Mouse (Mus musculus) activated CD4-positive, CD25-positive, alpha-beta regulatory T cell (primary cell): ENCODE measurements around the gene Grin3b. TPM values are rescaled to one million over a fixed set of nuclear protein-coding genes. Genes with fewer than 3 reads are reported as not detected.

Experiments used
- polyA plus RNA-seq, 2 experiments: library from polyadenylated mRNA; unstranded; fragments of 100-300 nt; shearing (Covaris generic); gene quantifications; one replicate each; pipeline ENCODE4 v1.2.1; 2017

Grin3b gene
- under 1 TPM; 0.13 to 0.28 TPM for polyA plus RNA-seq

DNA sequence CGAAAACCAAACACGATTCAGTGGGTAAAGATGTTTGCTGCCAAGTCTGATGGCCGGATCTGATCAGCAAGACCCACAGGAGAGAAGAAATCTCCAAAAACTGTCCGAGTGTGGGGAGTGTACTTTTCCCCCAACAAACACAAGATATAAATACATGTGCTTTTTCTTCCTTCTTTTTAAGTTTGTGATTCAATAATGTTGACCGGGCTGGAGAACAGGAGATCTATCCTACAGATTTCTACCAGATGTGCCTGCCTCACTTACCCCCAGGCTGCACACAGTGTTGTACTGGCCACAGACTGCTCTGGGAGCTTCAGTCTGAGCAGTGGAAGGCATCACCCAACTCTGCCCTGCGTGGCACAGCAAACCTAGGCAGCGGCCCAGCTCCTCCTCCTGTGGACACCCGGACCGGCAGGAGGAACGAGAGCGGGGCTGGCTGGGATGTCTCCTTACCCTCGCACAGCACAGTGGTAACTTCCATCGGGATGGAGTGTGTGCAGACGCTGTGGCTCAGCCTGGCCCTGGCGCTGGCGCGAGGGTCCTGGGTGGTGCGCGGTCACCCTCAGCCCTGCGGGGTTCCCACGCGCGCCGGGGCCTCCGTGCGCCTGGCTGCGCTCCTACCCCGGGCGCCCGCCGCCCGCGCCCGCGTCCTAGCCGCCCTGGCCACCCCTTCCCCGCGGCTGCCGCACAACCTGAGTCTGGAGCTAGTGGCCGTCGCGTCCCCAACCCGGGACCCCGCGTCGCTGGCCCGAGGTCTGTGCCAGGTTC, at the start of gene Grin3b:
Grin3b (plus strand) TSS at position 301 of the 768 bp plus-strand sequence.

DNA sequence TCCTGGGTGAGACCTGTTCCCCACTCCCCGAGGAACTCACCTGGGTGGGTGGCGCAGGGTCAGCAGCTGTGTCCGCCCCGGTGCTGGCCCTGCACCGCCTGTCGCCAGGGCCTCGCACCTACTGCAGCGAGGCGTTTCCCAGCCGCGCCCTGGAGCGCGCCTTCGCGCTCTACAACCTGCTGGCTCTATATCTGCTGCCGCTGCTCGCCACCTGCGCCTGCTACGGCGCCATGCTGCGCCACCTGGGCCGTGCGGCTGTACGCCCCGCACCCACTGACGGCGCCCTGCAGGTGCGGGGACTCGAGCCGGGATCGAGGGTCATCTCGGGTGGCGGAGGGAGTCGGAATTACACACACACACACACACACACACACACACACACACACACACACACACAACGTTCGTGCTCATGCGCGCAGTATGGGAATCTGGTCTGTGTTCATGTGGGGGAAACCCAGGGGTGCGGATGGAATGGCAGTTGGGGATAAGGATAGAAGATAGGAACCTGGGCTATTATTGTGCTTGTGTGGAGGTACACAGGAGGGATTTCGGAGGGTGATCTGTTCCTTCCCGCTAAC, 49.5 kb upstream of the Grin3b start, which contains the start of gene R3hdm4:
R3hdm4 (minus strand) TSS at position 251 of the 578 bp plus-strand sequence.

DNA sequence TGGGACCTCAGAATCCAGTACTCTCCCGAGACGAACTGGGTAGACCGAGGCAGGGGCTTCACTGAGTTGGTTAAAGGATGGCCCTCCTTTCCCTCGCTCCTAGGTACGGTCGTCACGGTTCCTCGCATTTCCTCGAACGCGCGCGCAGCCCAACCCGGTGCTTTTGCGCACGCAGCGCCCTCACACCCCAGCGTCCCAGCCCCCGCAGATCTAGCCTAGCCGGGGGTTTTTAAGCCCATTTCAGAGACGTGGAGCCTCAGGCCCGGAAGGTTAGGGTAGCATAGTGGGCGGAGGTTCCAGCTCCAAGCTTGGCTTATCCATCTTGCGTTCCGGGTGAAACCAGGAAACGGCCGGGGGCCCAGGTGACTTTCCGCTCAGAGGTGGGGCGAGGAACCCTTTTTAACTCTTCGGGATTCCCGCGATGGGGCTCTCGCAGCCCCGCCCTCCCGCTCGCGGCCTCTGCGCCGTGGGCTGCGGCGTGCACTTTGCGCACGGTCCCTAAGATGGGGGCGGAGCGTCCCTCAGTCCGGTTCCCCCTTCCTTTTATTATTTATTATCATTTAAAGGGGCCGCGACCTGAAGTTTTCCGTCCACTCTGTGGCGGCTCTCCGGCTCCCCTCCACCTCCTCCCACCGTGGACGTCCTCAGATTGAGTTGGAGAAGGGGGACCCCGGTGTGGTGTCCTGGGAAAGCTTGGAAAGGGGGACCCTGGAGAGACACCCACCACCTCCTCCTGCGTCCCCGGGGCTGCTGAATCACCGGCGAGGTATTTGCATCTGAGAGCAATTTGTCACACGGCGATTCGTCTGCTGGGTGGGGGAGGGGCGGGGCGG, 43.8 kb upstream of the Grin3b start, which contains the start of gene Arid3a:
Arid3a (plus strand) TSS at position 553 of the 833 bp plus-strand sequence.

DNA sequence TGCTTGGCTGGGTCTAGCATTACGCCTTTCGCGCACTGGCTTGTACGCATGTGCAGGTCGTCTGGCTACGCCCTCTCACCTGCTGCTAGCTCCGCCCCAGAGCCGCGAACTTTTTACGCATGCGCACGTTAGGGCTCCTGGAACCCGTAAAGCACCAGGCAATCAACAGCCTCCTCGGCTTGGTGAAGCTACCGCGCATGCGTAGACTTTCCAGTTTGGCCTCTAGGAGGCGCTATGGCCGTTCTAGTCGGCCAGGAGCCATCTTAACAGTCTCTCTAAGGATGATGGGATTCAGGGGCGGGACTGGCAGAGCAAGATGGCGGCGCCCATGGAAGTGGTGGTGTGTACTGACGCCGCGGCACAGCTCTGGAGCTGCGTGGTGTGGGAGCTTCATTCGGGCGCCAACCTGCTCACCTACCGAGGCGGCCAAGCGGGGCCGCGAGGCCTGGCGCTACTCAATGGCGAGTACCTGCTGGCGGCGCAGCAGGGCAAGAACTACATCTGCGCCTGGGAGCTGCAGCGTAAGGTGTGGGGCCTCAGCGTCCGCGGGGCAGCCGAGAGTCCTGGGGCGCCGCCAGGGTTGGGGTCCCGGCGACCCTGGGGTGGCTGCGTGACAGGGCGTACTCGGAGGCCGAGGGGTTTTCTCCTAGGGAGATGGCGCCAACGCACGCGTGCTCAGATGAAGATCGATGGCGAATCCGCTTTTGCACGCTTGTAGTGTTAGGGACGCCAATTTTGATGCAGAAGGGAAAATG, 10.5 kb upstream of the Grin3b start, which contains the start of gene Wdr18:
Wdr18 (plus strand) TSS at position 306 of the 755 bp plus-strand sequence.

DNA sequence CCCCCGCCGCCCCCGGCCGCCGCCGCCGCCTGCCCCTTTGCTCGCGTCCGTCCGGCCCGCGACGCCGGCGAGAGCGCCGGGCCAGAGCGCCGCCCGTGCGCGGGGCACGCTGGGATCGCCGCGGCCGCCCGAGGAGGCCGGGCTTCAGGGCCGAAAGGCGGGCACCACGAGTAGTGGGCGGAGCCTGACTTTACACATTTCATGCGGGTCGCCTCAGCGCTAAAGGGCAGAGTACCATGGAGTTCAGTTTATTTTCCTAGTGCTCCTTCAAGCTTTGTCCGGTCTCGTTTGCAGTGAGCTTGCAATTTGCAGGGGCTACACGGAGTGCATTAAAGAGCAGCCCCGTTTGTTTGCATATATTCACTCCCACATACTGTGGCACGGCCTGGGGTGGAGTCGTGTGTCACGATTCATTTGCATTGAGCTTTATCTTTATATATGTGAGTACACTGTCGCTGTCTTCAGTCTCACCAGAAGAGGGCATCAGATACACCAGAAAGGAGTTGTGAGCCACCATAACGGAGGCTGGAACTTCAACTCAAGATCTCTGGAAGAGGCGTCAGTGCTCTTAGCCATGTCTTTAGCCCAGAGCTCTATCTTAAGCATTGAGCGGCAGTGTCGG, 13.8 kb downstream of the Grin3b start, which contains the start of gene Tmem259:
Tmem259 (minus strand) TSS at position 136 of the 622 bp plus-strand sequence.

DNA sequence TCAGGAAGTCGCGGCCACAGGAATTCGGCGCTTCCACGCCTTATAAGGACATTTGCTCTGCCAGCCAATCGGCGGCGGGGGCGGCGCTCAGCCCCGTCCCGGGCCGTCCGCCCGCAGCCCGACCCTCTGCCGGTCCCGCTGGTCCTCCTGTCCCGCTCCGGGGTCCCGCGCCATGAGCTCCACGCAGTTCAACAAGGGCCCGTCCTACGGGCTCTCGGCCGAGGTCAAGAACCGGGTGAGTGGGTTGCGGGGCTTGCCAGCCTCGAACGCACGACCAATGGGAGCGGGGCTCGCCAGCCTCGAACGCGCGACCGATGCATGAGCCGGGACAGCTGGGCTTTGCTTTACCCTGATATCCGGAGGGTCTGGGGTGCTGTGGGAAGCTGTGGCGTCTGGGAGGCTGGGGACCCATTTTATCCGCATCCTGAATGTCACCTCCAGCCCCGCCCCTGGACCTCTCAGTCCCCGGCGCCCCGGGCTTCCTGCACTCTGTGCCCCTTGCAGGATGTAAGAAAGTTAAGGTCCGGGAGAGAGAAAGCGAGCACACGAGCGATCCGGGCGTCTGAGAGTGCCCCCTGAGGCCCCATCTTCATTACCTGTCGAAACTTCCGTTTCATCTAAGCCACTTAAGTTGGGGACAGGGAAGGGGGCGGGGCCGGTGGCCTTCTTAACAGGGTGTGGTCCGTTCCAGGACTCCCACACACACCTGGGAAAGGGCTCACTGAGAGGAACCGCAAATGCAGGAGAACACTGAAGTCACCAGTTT, 18.2 kb downstream of the Grin3b start, which contains the start of gene Cnn2:
Cnn2 (plus strand) TSS at position 79 of the 766 bp plus-strand sequence.

DNA sequence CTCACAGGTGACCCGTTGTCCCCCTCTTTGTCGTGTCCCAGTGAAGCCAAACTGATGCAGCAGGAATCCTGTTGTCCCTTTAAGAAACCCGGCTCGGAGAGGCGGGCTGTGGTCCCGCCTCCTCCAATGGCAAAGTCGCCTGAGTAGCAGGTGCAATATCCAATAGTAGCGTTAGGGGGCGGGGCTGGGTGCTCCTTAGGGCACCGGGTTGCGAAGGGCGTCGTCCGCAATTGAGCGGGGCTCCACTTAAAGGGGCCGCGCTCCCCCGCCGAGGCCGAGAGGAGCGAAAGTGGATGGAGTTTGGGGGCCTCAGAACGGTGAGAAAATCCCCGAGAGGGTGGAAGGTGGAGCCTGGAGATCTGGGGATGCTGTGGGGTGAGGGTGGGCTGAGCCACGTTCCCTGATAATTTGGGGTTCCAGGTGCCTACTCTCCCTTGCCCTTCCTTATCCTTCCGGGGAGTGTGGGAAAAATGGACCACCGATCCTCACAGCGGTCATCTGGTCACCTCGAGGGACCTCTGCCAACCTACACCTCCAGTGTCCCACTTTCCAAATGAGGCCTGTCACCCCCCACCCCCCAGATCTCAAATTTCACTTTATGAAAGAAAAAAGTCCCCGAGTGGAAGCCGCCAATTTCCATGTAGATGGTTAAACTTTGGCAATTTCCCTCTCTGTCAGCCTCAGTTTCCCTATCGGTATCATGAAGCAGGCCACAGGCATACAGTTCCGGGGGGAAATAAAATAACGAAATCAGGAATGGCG, 25.9 kb downstream of the Grin3b start, which contains the start of gene Abca7:
Abca7 (plus strand) TSS at position 223 of the 762 bp plus-strand sequence.

DNA sequence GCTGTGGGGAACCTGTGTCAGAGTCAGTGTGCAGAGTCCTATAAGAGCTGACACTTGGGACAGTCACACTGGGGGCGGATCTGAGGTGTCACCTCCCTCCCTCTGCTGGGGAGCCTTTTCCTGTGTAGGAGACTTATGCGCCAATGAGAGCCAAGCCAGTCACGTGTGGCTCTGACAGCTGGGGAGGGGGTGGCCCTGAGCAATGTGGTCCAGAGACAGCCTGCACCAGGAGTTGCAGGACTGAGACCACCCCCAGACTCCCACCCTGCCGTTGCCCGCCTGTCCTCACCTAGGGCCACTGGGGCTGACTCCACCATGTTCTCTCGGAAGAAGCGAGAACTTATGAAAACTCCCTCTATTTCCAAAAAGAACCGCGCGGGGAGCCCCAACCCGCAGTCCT, 46.0 kb downstream of the Grin3b start, which contains the start of gene Arhgap45:
Arhgap45 (plus strand) TSS at position 143 of the 400 bp plus-strand sequence.

Other genes with a start within 250 kb of the Grin3b start
- 10 to 100 TPM; 29.5 to 32.3 TPM for gene Polrmt, start 224.1 kb upstream of the Grin3b start, polyA plus RNA-seq
- under 1 TPM; 0.12 to 0.33 TPM for gene Fgf22, start 215.6 kb upstream of the Grin3b start, polyA plus RNA-seq
- 10 to 100 TPM; 47.0 to 58.4 TPM for gene Rnf126, start 203.8 kb upstream of the Grin3b start, polyA plus RNA-seq
- under 1 TPM; 0.55 to 0.81 TPM for gene Fstl3, start 193.4 kb upstream of the Grin3b start, polyA plus RNA-seq
- under 1 TPM; 0.23 to 0.55 TPM for gene Prss57, start 179.8 kb upstream of the Grin3b start, polyA plus RNA-seq
- gene Palm, start 177.1 kb upstream of the Grin3b start, polyA plus RNA-seq, result 1 to 10 TPM; 2.1 to 3.4 TPM
- gene Misp, start 149.7 kb upstream of the Grin3b start, polyA plus RNA-seq, result 1 to 10 TPM in 1 of 2 experiments, not detected in 1; 1.1 TPM
- gene Ptbp1, start 116.3 kb upstream of the Grin3b start, polyA plus RNA-seq, result 100 to 1,000 TPM; 242 to 297 TPM
- not detected for gene Prtn3, start 96.2 kb upstream of the Grin3b start, polyA plus RNA-seq
- 1 to 10 TPM; 2.5 to 3.6 TPM for gene Plppr3, start 96.1 kb upstream of the Grin3b start, polyA plus RNA-seq
- not detected for gene Elane, start 84.5 kb upstream of the Grin3b start, polyA plus RNA-seq
- not detected for gene Cfd, start 79.9 kb upstream of the Grin3b start, polyA plus RNA-seq
- 10 to 100 TPM; 27.8 to 35.8 TPM for gene Med16, start 61.8 kb upstream of the Grin3b start, polyA plus RNA-seq
- 10 to 100 TPM; 16.0 to 34.9 TPM for gene Gm26602, start 59.9 kb upstream of the Grin3b start, polyA plus RNA-seq
- under 1 TPM; 0.47 to 0.56 TPM for gene Kiss1r, start 53.7 kb upstream of the Grin3b start, polyA plus RNA-seq
- 100 to 1,000 TPM; 188 to 197 TPM for gene R3hdm4, start 49.5 kb upstream of the Grin3b start, polyA plus RNA-seq
- gene Arid3a, start 43.7 kb upstream of the Grin3b start, polyA plus RNA-seq, result 10 to 100 TPM in 1 of 2 experiments, 1 to 10 TPM in 1; 7.0 to 15.0 TPM
- gene Wdr18, start 10.6 kb upstream of the Grin3b start, polyA plus RNA-seq, result 10 to 100 TPM; 52.3 to 56.5 TPM
- 10 to 100 TPM; 24.8 to 28.5 TPM for gene Tmem259, start 13.6 kb downstream of the Grin3b start, polyA plus RNA-seq
- 100 to 1,000 TPM; 650 to 940 TPM for gene Cnn2, start 17.9 kb downstream of the Grin3b start, polyA plus RNA-seq
- gene Abca7, start 25.8 kb downstream of the Grin3b start, polyA plus RNA-seq, result 10 to 100 TPM; 21.2 to 46.3 TPM
- gene Arhgap45, start 45.9 kb downstream of the Grin3b start, polyA plus RNA-seq, result 100 to 1,000 TPM; 587 to 734 TPM
- gene Polr2e, start 69.1 kb downstream of the Grin3b start, polyA plus RNA-seq, result 100 to 1,000 TPM; 167 to 199 TPM
- 100 to 1,000 TPM; 438 to 449 TPM for gene Gpx4, start 76.5 kb downstream of the Grin3b start, polyA plus RNA-seq
- 10 to 100 TPM; 34.5 to 48.9 TPM for gene Sbno2, start 134.9 kb downstream of the Grin3b start, polyA plus RNA-seq
- 10 to 100 TPM; 32.3 to 56.4 TPM for gene Stk11, start 145.1 kb downstream of the Grin3b start, polyA plus RNA-seq
- 100 to 1,000 TPM; 430 to 441 TPM for gene Atp5d, start 167.9 kb downstream of the Grin3b start, polyA plus RNA-seq
- gene Cbarp, start 170.1 kb downstream of the Grin3b start, polyA plus RNA-seq, result 1 to 10 TPM; 1.8 to 1.9 TPM
- gene Midn, start 177.6 kb downstream of the Grin3b start, polyA plus RNA-seq, result 1 to 10 TPM; 3.1 to 8.5 TPM
- 100 to 1,000 TPM; 134 to 324 TPM for gene Cirbp, start 195.3 kb downstream of the Grin3b start, polyA plus RNA-seq
- gene 1600002K03Rik, start 202.2 kb downstream of the Grin3b start, polyA plus RNA-seq, result 10 to 100 TPM; 19.3 to 25.7 TPM
- gene Efna2, start 208.8 kb downstream of the Grin3b start, polyA plus RNA-seq, result not detected